Mouse (Mus musculus): Measurements from ENCODE around the gene Ext2. TPM values are rescaled to one million over a fixed set of nuclear protein-coding genes. Genes with fewer than 3 reads are reported as not detected.

The Ext2 gene
- polyA plus RNA-seq, 1 experiment from 2014 or later: 72.3 TPM

DNA sequence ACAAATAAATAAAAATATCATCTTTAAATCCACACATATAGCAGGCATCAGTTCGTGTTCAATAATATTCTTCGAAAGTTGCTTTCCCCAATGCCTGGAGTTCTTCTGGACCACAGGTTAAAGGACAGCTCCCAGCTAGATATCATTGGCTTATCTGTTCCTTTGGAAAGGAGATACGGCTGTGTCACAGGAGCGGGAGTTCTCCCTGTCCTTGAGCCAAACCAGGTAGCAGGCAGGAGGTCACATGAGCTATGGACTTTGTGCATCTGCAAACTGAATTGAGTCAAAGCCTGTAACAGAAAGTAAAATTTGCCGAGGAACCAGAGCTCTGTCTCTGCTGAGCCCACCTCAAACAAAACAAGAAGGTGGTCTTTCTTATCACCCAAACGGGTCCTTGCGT lies 209.3 kb downstream of the Ext2 start:
- Histone ChIP-seq H3K9me3 (replicated peaks) (no peaks in the 10 kb centered on the region), H3K36me3 (no peaks in the 10 kb centered on the region), H3K4me3 (no peak overlapping the region), H3K4me1 (peaks cover 34% of the 10 kb centered on the region), H3K27ac (replicated peaks) (no peak overlapping the region), H3K27me3 (ENCODE audit: low read depth, poor library complexity, severe bottlenecking) (peaks cover 34% of the 10 kb centered on the region)
- DNase-seq (ENCODE audit: low spot score): no peak
- 87% methylated on average over 7 of the region's 7 CpGs for WGBS

Other genes with a start within 250 kb of the Ext2 start
- 6.5 and 6.7 TPM in 2 replicates for gene Alx4, start 180.2 kb downstream of the Ext2 start, polyA plus RNA-seq (2016; fragmentation: Nextera tagmentation; extraction: Ambion mirVana)
- 7.2 and 9.3 TPM in 2 replicates for gene Accs, start 27.4 kb upstream of the Ext2 start, polyA plus RNA-seq (2016; fragmentation: Nextera tagmentation; extraction: Ambion mirVana)
- not detected in 2 replicates for gene Accsl, start 46.6 kb upstream of the Ext2 start, polyA plus RNA-seq (2016; fragmentation: Nextera tagmentation; extraction: Ambion mirVana)
- gene Gm13889, start 134.6 kb upstream of the Ext2 start, polyA plus RNA-seq (2016; fragmentation: Nextera tagmentation; extraction: Ambion mirVana): 1.4 and 1.6 TPM in 2 replicates
- not detected in 2 replicates for gene Gm27027, start 173.8 kb upstream of the Ext2 start, polyA plus RNA-seq (2016; fragmentation: Nextera tagmentation; extraction: Ambion mirVana)
- gene Alkbh3, start 188.2 kb upstream of the Ext2 start, polyA plus RNA-seq (2016; fragmentation: Nextera tagmentation; extraction: Ambion mirVana): 47.8 and 51.5 TPM in 2 replicates